Mouse (Mus musculus): ENCODE measurements around the gene Bank1. TPM values are rescaled to one million over a fixed set of nuclear protein-coding genes. Genes with fewer than 3 reads are reported as not detected.
"Not testable (repeated sequence)": the region's sequence is repeated elsewhere in the genome, so short reads cannot be mapped to it uniquely, and the experiment has no call there.

Gene Bank1
- total and polyA plus RNA-seq, 3 experiments: 0.11 TPM; not detected in 2

GRCm38 (mm10) chr3:136321936-136322335 lies 3.9 kb downstream of the Bank1 start:
- ATAC-seq (ENCODE audit: extremely low read depth, insufficient number of reproducible peaks, low FRiP score, poor library complexity, severe bottlenecking): no peak
- H3K4me1 ChIP-seq (ENCODE audit: insufficient read depth, low read depth, low read length): no peaks in the 10 kb centered on the region
- no peaks in the 10 kb centered on the region for H3K9me3 ChIP-seq (replicated peaks)
- no peak for TF ChIP-seq POLR2AphosphoS5 (IDR thresholded peaks at IDR 0.05; ENCODE audit: insufficient replicate concordance, low read depth, low read length)
- TF ChIP-seq TAL1 (conservative IDR thresholded peaks at IDR 0.05; ENCODE audit: low read depth, low read length): no peak
- no peak for TF ChIP-seq CTCF (IDR thresholded peaks at IDR 0.05; ENCODE audit: low read depth, low read length)
- no peak for TF ChIP-seq GATA2 (IDR thresholded peaks at IDR 0.05; ENCODE audit: borderline replicate concordance, low read depth, low read length)
- peaks cover 3% of the 10 kb centered on the region; the same call in 1 of the 2 replicates for H3K27me3 ChIP-seq (ENCODE audit: insufficient read depth, low read length)
- DNase-seq (ENCODE audit: low spot score): no peak
- no peaks in the 10 kb centered on the region for H3K36me3 ChIP-seq (replicated peaks)
- no peak overlapping the region for H3K4me3 ChIP-seq (ENCODE audit: low read depth, low read length)

- ATAC-seq (ENCODE audit: extremely low read depth, insufficient number of reproducible peaks, low FRiP score, poor library complexity, severe bottlenecking) (no peak), DNase-seq (ENCODE audit: low spot score) (no peak)
- H3K27me3 ChIP-seq (ENCODE audit: insufficient read depth, low read length): no peaks in the 10 kb centered on the region
- no peaks in the 10 kb centered on the region for H3K36me3 ChIP-seq (replicated peaks)
- H3K4me1 ChIP-seq (ENCODE audit: insufficient read depth, low read depth, low read length): no peaks in the 10 kb centered on the region
- H3K4me3 ChIP-seq (ENCODE audit: low read depth, low read length): no peak overlapping the region
- no peaks in the 10 kb centered on the region for H3K9me3 ChIP-seq (replicated peaks)
- no peak for TF ChIP-seq GATA2 (IDR thresholded peaks at IDR 0.05; ENCODE audit: borderline replicate concordance, low read depth, low read length)
Observed at GRCm38 (mm10) chr3:136308487-136308886, 17.4 kb downstream of the Bank1 start.

- TF ChIP-seq GATA2 (IDR thresholded peaks at IDR 0.05; ENCODE audit: borderline replicate concordance, low read depth, low read length) (no peak), CTCF (IDR thresholded peaks at IDR 0.05; ENCODE audit: low read depth, low read length) (no peak), POLR2AphosphoS5 (IDR thresholded peaks at IDR 0.05; ENCODE audit: insufficient replicate concordance, low read depth, low read length) (no peak), TAL1 (conservative IDR thresholded peaks at IDR 0.05; ENCODE audit: low read depth, low read length) (no peak), GATA1 (IDR thresholded peaks at IDR 0.05; ENCODE audit: borderline replicate concordance, low read length) (no peak)
- no peaks in the 10 kb centered on the region for H3K36me3 ChIP-seq (replicated peaks)
- ATAC-seq (ENCODE audit: extremely low read depth, insufficient number of reproducible peaks, low FRiP score, poor library complexity, severe bottlenecking): no peak
- no peak for DNase-seq (ENCODE audit: low spot score)
- H3K9me3 ChIP-seq (replicated peaks): no peaks in the 10 kb centered on the region
- H3K4me3 ChIP-seq (ENCODE audit: low read depth, low read length): no peak overlapping the region
- no peaks in the 10 kb centered on the region for H3K4me1 ChIP-seq (ENCODE audit: insufficient read depth, low read depth, low read length)
- no peaks in the 10 kb centered on the region for H3K27me3 ChIP-seq (ENCODE audit: insufficient read depth, low read length)
Observed at GRCm38 (mm10) chr3:136306564-136307158, 19.2 kb downstream of the Bank1 start.

- Histone ChIP-seq H3K36me3 (replicated peaks) (no peaks in the 10 kb centered on the region), H3K4me1 (ENCODE audit: insufficient read depth, low read depth, low read length) (no peaks in the 10 kb centered on the region), H3K27me3 (ENCODE audit: insufficient read depth, low read length) (no peaks in the 10 kb centered on the region), H3K9me3 (replicated peaks) (no peaks in the 10 kb centered on the region), H3K4me3 (ENCODE audit: low read depth, low read length) (no peak overlapping the region)
- no peak for TF ChIP-seq GATA1 (IDR thresholded peaks at IDR 0.05; ENCODE audit: borderline replicate concordance, low read length)
- no peak for TF ChIP-seq CTCF (IDR thresholded peaks at IDR 0.05; ENCODE audit: low read depth, low read length)
- TF ChIP-seq GATA2 (IDR thresholded peaks at IDR 0.05; ENCODE audit: borderline replicate concordance, low read depth, low read length): no peak
- no peak for TF ChIP-seq TAL1 (conservative IDR thresholded peaks at IDR 0.05; ENCODE audit: low read depth, low read length)
- TF ChIP-seq POLR2AphosphoS5 (IDR thresholded peaks at IDR 0.05; ENCODE audit: insufficient replicate concordance, low read depth, low read length): no peak
- no peak for DNase-seq (ENCODE audit: low spot score)
- no peak for ATAC-seq (ENCODE audit: extremely low read depth, insufficient number of reproducible peaks, low FRiP score, poor library complexity, severe bottlenecking)
Observed at GRCm38 (mm10) chr3:136302541-136302940, 23.3 kb downstream of the Bank1 start.

- not testable (repeated sequence) for H3K27me3 ChIP-seq (ENCODE audit: insufficient read depth, low read length); ATAC-seq (ENCODE audit: extremely low read depth, insufficient number of reproducible peaks, low FRiP score, poor library complexity, severe bottlenecking); H3K4me1 ChIP-seq (ENCODE audit: insufficient read depth, low read depth, low read length); H3K36me3 ChIP-seq (replicated peaks); DNase-seq (ENCODE audit: low spot score); H3K9me3 ChIP-seq (replicated peaks); H3K4me3 ChIP-seq (ENCODE audit: low read depth, low read length)
Observed at GRCm38 (mm10) chr3:136300810-136301209, 25.1 kb downstream of the Bank1 start.

GRCm38 (mm10) chr3:136297355-136297754 lies 28.5 kb downstream of the Bank1 start:
- ATAC-seq (ENCODE audit: extremely low read depth, insufficient number of reproducible peaks, low FRiP score, poor library complexity, severe bottlenecking) (no peak), DNase-seq (ENCODE audit: low spot score) (no peak)
- Histone ChIP-seq H3K4me3 (ENCODE audit: low read depth, low read length) (no peak overlapping the region), H3K27me3 (ENCODE audit: insufficient read depth, low read length) (no peaks in the 10 kb centered on the region), H3K9me3 (replicated peaks) (no peaks in the 10 kb centered on the region), H3K36me3 (replicated peaks) (no peaks in the 10 kb centered on the region), H3K4me1 (ENCODE audit: insufficient read depth, low read depth, low read length) (no peaks in the 10 kb centered on the region)
- TF ChIP-seq CTCF (IDR thresholded peaks at IDR 0.05; ENCODE audit: low read depth, low read length): no peak
- no peak for TF ChIP-seq POLR2AphosphoS5 (IDR thresholded peaks at IDR 0.05; ENCODE audit: insufficient replicate concordance, low read depth, low read length)
- no peak for TF ChIP-seq TAL1 (conservative IDR thresholded peaks at IDR 0.05; ENCODE audit: low read depth, low read length)
- TF ChIP-seq GATA2 (IDR thresholded peaks at IDR 0.05; ENCODE audit: borderline replicate concordance, low read depth, low read length): no peak
- TF ChIP-seq GATA1 (IDR thresholded peaks at IDR 0.05; ENCODE audit: borderline replicate concordance, low read length): no peak

- no peaks in the 10 kb centered on the region for H3K9me3 ChIP-seq (replicated peaks)
- no peak for TF ChIP-seq GATA1 (IDR thresholded peaks at IDR 0.05; ENCODE audit: borderline replicate concordance, low read length)
- no peak for TF ChIP-seq GATA2 (IDR thresholded peaks at IDR 0.05; ENCODE audit: borderline replicate concordance, low read depth, low read length)
- no peak for TF ChIP-seq POLR2AphosphoS5 (IDR thresholded peaks at IDR 0.05; ENCODE audit: insufficient replicate concordance, low read depth, low read length)
- no peak for TF ChIP-seq TAL1 (conservative IDR thresholded peaks at IDR 0.05; ENCODE audit: low read depth, low read length)
- no peak for TF ChIP-seq CTCF (IDR thresholded peaks at IDR 0.05; ENCODE audit: low read depth, low read length)
- H3K4me3 ChIP-seq (ENCODE audit: low read depth, low read length): no peak overlapping the region
- DNase-seq (ENCODE audit: low spot score): no peak
- H3K27me3 ChIP-seq (ENCODE audit: insufficient read depth, low read length): no peaks in the 10 kb centered on the region
- ATAC-seq (ENCODE audit: extremely low read depth, insufficient number of reproducible peaks, low FRiP score, poor library complexity, severe bottlenecking): no peak
- no peaks in the 10 kb centered on the region for H3K4me1 ChIP-seq (ENCODE audit: insufficient read depth, low read depth, low read length)
- H3K36me3 ChIP-seq (replicated peaks): no peaks in the 10 kb centered on the region
Observed at GRCm38 (mm10) chr3:136295250-136295649, 30.6 kb downstream of the Bank1 start.
